Mouse (Mus musculus) MEL (cell line): Measurements from ENCODE around the gene Aurkaip1. TPM values are rescaled to one million over a fixed set of nuclear protein-coding genes. Genes with fewer than 3 reads are reported as not detected.
A peak's percentile ranks its signal among the peaks of the same experiment; 100 is the strongest.

Experiments
- DNase-seq: peaks from one replicate; pipeline ENCODE4 v3.0.0; 2011; ENCODE audit warnings: low read depth, low spot score
- H3K27ac ChIP-seq: 2 replicates; pipeline ENCODE4 v1.5.1; 2012; ENCODE audit warnings: low read depth, mild to moderate bottlenecking, control low read depth, low read length, moderate library complexity; ENCODE audit not compliant: control insufficient read depth
- H3K27me3 ChIP-seq, 2 experiments: fragments of 150-350 bp in 1 of 2; sonication (generic) in 1 of 2; 2 replicates each; pipeline ENCODE4 v1.6.1; 2012; ENCODE audit warnings: low read length in 2 of 2, mild to moderate bottlenecking in 2 of 2, improper control_type of control experiment in 1 of 2, moderate library complexity in 1 of 2; ENCODE audit not compliant: insufficient read depth in 2 of 2, control insufficient read depth in 1 of 2
- H3K36me3 ChIP-seq, 2 experiments: 2 replicates each; pipeline ENCODE4 v1.6.1; 2012 to 2014; ENCODE audit warnings: low read length in 2 of 2, improper control_type of control experiment in 1 of 2, inconsistent platforms in 1 of 2, mild to moderate bottlenecking in 1 of 2; ENCODE audit not compliant: insufficient read depth in 2 of 2, control insufficient read depth in 1 of 2
- H3K4me1 ChIP-seq, 2 experiments: fragments of 150-350 bp in 1 of 2; sonication (generic) in 1 of 2; 2 replicates each; pipeline ENCODE4 v1.6.1; 2012; ENCODE audit warnings: low read length in 2 of 2, improper control_type of control experiment in 1 of 2, mild to moderate bottlenecking in 1 of 2; ENCODE audit not compliant: insufficient read depth in 2 of 2, control insufficient read depth in 1 of 2
- H3K4me3 ChIP-seq, 2 experiments: fragments of 150-350 bp in 1 of 2; sonication (generic) in 1 of 2; 2 replicates each; pipeline ENCODE4 v1.5.1; 2012; ENCODE audit warnings: low read depth in 2 of 2, low read length in 2 of 2, mild to moderate bottlenecking in 2 of 2, moderate library complexity in 2 of 2, control low read depth in 1 of 2, improper control_type of control experiment in 1 of 2; ENCODE audit not compliant: control insufficient read depth in 1 of 2, insufficient read depth in 1 of 2
- H3K79me2 ChIP-seq: 2 replicates; pipeline ENCODE4 v1.6.1; 2012; ENCODE audit warnings: mild to moderate bottlenecking, low read length, moderate library complexity; ENCODE audit not compliant: control insufficient read depth, poor library complexity, insufficient read depth
- H3K9ac ChIP-seq: 2 replicates; pipeline ENCODE4 v1.6.1; 2012; ENCODE audit warnings: low read depth, mild to moderate bottlenecking, control low read depth, low read length, moderate library complexity; ENCODE audit not compliant: control insufficient read depth, poor library complexity, severe bottlenecking
- H3K9me3 ChIP-seq: fragments of 150-350 bp; sonication (generic); replicated peaks from 2 replicates; pipeline ENCODE4 v1.6.1; 2012; ENCODE audit warnings: mild to moderate bottlenecking, low read length, improper control_type of control experiment, moderate library complexity; ENCODE audit not compliant: insufficient read depth
- BHLHE40 ChIP-seq: IDR thresholded peaks from 2 replicates; pipeline ENCODE4 v1.6.1; 2012; ENCODE audit warnings: low read depth, mild to moderate bottlenecking, inconsistent platforms, low read length, improper control_type of control experiment, borderline replicate concordance
- CHD2 ChIP-seq: IDR thresholded peaks from 2 replicates; pipeline ENCODE4 v1.6.1; 2011; ENCODE audit warnings: low read length, improper control_type of control experiment
- ETS1 ChIP-seq: IDR thresholded peaks from 2 replicates; pipeline ENCODE4 v1.6.1; 2012; ENCODE audit warnings: low read depth, mild to moderate bottlenecking, inconsistent platforms, low read length, improper control_type of control experiment, moderate library complexity
- GABPA ChIP-seq: IDR thresholded peaks from 2 replicates; pipeline ENCODE4 v1.6.1; 2012; ENCODE audit warnings: low read depth, mild to moderate bottlenecking, inconsistent platforms, low read length, improper control_type of control experiment, moderate library complexity
- GATA1 ChIP-seq: IDR thresholded peaks from 2 replicates; pipeline ENCODE4 v1.6.1; 2011; ENCODE audit warnings: low read depth, low read length, improper control_type of control experiment
- KAT2A ChIP-seq: conservative IDR thresholded peaks from 2 replicates; pipeline ENCODE4 v1.6.1; 2012; ENCODE audit warnings: low read depth, low read length, improper control_type of control experiment, inconsistent platforms
- MAFK ChIP-seq: IDR thresholded peaks from 2 replicates; pipeline ENCODE4 v1.6.1; 2011; ENCODE audit warnings: low read depth, mild to moderate bottlenecking, low read length, improper control_type of control experiment, borderline replicate concordance
- MAX ChIP-seq: IDR thresholded peaks from 2 replicates; pipeline ENCODE4 v1.6.1; 2011; ENCODE audit warnings: low read length, improper control_type of control experiment
- MAZ ChIP-seq: IDR thresholded peaks from 2 replicates; pipeline ENCODE4 v1.6.1; 2012; ENCODE audit warnings: low read depth, mild to moderate bottlenecking, inconsistent platforms, low read length, improper control_type of control experiment
- MXI1 ChIP-seq: IDR thresholded peaks from 2 replicates; pipeline ENCODE4 v1.6.1; 2011; ENCODE audit warnings: mild to moderate bottlenecking, low read depth, low read length, improper control_type of control experiment
- POLR2A ChIP-seq, 2 experiments: IDR thresholded peaks; 2 replicates each; pipeline ENCODE4 v1.6.1; 2011 to 2012; ENCODE audit warnings: low read length in 2 of 2, mild to moderate bottlenecking in 2 of 2, control low read depth in 1 of 2, improper control_type of control experiment in 1 of 2, low read depth in 1 of 2, moderate library complexity in 1 of 2; ENCODE audit not compliant: control insufficient read depth in 1 of 2, insufficient read depth in 1 of 2, poor library complexity in 1 of 2
- RAD21 ChIP-seq: IDR thresholded peaks from 2 replicates; pipeline ENCODE4 v1.6.1; 2011; ENCODE audit warnings: mild to moderate bottlenecking, low read depth, low read length, improper control_type of control experiment
- RCOR1 ChIP-seq: IDR thresholded peaks from 2 replicates; pipeline ENCODE4 v1.6.1; 2012; ENCODE audit warnings: low read depth, mild to moderate bottlenecking, inconsistent platforms, low read length, improper control_type of control experiment
- SIN3A ChIP-seq: IDR thresholded peaks from 2 replicates; pipeline ENCODE4 v1.6.1; 2012; ENCODE audit warnings: low read length, improper control_type of control experiment, inconsistent platforms
- SMC3 ChIP-seq: IDR thresholded peaks from 2 replicates; pipeline ENCODE4 v1.6.1; 2011; ENCODE audit warnings: low read depth, low read length, improper control_type of control experiment
- TCF12 ChIP-seq: IDR thresholded peaks from 2 replicates; pipeline ENCODE4 v1.6.1; 2014; ENCODE audit warnings: low read depth, mild to moderate bottlenecking, inconsistent platforms, low read length, improper control_type of control experiment, moderate library complexity
- UBTF ChIP-seq: IDR thresholded peaks from 2 replicates; pipeline ENCODE4 v1.6.1; 2012; ENCODE audit warnings: low read depth, mild to moderate bottlenecking, inconsistent platforms, low read length, improper control_type of control experiment, moderate library complexity, borderline replicate concordance; ENCODE audit not compliant: insufficient read depth
- USF1 ChIP-seq: IDR thresholded peaks from 2 replicates; pipeline ENCODE4 v1.6.1; 2014; ENCODE audit warnings: low read depth, mild to moderate bottlenecking, inconsistent platforms, low read length, improper control_type of control experiment, moderate library complexity
- USF2 ChIP-seq, 2 experiments: IDR thresholded peaks; 2 replicates each; pipeline ENCODE4 v1.6.1; 2011 to 2012; ENCODE audit warnings: improper control_type of control experiment in 2 of 2, low read length in 2 of 2, borderline replicate concordance in 1 of 2, inconsistent platforms in 1 of 2, low read depth in 1 of 2, mild to moderate bottlenecking in 1 of 2; ENCODE audit not compliant: insufficient read depth in 1 of 2
- ZC3H11A ChIP-seq: IDR thresholded peaks from 2 replicates; pipeline ENCODE4 v1.6.1; 2012; ENCODE audit warnings: low read depth, mild to moderate bottlenecking, inconsistent platforms, low read length, improper control_type of control experiment
- ZKSCAN1 ChIP-seq: IDR thresholded peaks from 2 replicates; pipeline ENCODE4 v1.6.1; 2012; ENCODE audit warnings: low read depth, mild to moderate bottlenecking, inconsistent platforms, low read length, improper control_type of control experiment, moderate library complexity
- ZMIZ1 ChIP-seq: IDR thresholded peaks from 2 replicates; pipeline ENCODE4 v1.6.1; 2012; ENCODE audit warnings: low read depth, mild to moderate bottlenecking, inconsistent platforms, low read length, improper control_type of control experiment, moderate library complexity
- ZNF384 ChIP-seq: IDR thresholded peaks from 2 replicates; pipeline ENCODE4 v1.6.1; 2012; ENCODE audit warnings: low read depth, mild to moderate bottlenecking, inconsistent platforms, low read length, improper control_type of control experiment
- polyA plus RNA-seq, 2 experiments: library from polyadenylated mRNA; stranded (reverse) in 1 of 2; unstranded in 1 of 2; fragments of >175 nt in 1 of 2; fragments of >200 nt in 1 of 2; gene quantifications; 2 replicates each; pipeline versions ENCODE4 v1.2.1 to v1.2.4; 2012; ENCODE audit warnings: low replicate concordance in 2 of 2, low read depth in 1 of 2; ENCODE audit not compliant: insufficient read length in 2 of 2, insufficient read depth in 1 of 2, missing spikeins in 1 of 2
- total RNA-seq: library from RNA; depleted of rRNA; stranded (reverse); fragments of 300-350 nt; gene quantifications from 2 replicates; pipeline ENCODE4 v1.2.3, GENCODE M21; 2012

Gene Aurkaip1
- total and polyA plus RNA-seq, 3 experiments, result 153 to 203 TPM; not detected in 1

GRCm38 (mm10) chr4:155784081-155784701 is 46.9 kb upstream of the Aurkaip1 start (continued):
- TF ChIP-seq CHD2 (no peak), MXI1 (peak; percentile 35), TCF12 (peak; percentile 24; the same call in 1 of the 2 replicates), SIN3A (peak; percentile 52), GABPA (no peak), POLR2A (IDR thresholded peaks at IDR 0.05; ENCODE audit: control insufficient read depth in 1 of 2, insufficient read depth in 1 of 2, low read depth in 1 of 2, low read length in 2 of 2, poor library complexity in 1 of 2) (peak in 1 of 2 experiments; percentile 25; a peak in 1 of 4 replicates), MAZ (no peak; the same call in 1 of the 2 replicates), RCOR1 (no peak), RAD21 (peak; percentile 71), KAT2A (no peak), ETS1 (no peak), USF1 (no peak), MAX (peak; percentile 41; the same call in 1 of the 2 replicates), SMC3 (peak; percentile 60), GATA1 (no peak), BHLHE40 (no peak), USF2 (IDR thresholded peaks at IDR 0.05; ENCODE audit: borderline replicate concordance in 1 of 2, insufficient read depth in 1 of 2, low read depth in 1 of 2, low read length in 2 of 2) (no peak)

- no peak for TF ChIP-seq ZMIZ1
- TF ChIP-seq KAT2A, result no peak
- no peak for TF ChIP-seq TCF12
- no peak for TF ChIP-seq ZKSCAN1
- TF ChIP-seq ZNF384, result no peak
- no peak for TF ChIP-seq MXI1
- TF ChIP-seq ZC3H11A, result no peak
- TF ChIP-seq UBTF, result no peak
- TF ChIP-seq MAFK, result no peak
- Histone ChIP-seq H3K27ac (peak overlapping the region; percentile 29), H3K4me1 (peaks cover 14 to 23% of the 10 kb centered on the region in 2 experiments), H3K9ac (peak overlapping the region; percentile 41), H3K27me3 (no peaks in the 10 kb centered on the region), H3K4me3 (peak overlapping the region; percentile 1 to 24; a peak in 3 of 4 replicates), H3K36me3 (peaks cover 0 to 19% of the 10 kb centered on the region in 2 experiments; a peak in 2 of 4 replicates), H3K79me2 (no peaks in the 10 kb centered on the region; the same call in 1 of the 2 replicates), H3K9me3 (no peaks in the 10 kb centered on the region)
- peak; percentile 48 for DNase-seq
Measured at GRCm38 (mm10) chr4:155785246-155785645, 45.8 kb upstream of the Aurkaip1 start.
